Mouse (Mus musculus): ENCODE measurements at regions not wholly inside any gene's neighbourhood (a gene's known extent, or its start where the extent isn't known, plus 50 kb on each side); places are given as distances from the start of the nearest gene placed in this dataset.

- TF ChIP-seq MAFK (IDR thresholded peaks at IDR 0.05; ENCODE audit: borderline replicate concordance, low read depth, low read length) (no peak), SMC3 (IDR thresholded peaks at IDR 0.05; ENCODE audit: low read depth, low read length) (no peak), EP300 (IDR thresholded peaks at IDR 0.05; ENCODE audit: low read depth in 1 of 2, low read length in 2 of 2) (no peak), GABPA (IDR thresholded peaks at IDR 0.05; ENCODE audit: low read depth, low read length) (no peak), E2F4 (IDR thresholded peaks at IDR 0.05; ENCODE audit: borderline replicate concordance, low read depth, low read length) (no peak), ETS1 (IDR thresholded peaks at IDR 0.05; ENCODE audit: low read depth, low read length) (no peak), ZC3H11A (IDR thresholded peaks at IDR 0.05; ENCODE audit: low read depth, low read length) (no peak), HCFC1 (IDR thresholded peaks at IDR 0.05; ENCODE audit: low read depth, low read length) (no peak), GATA1 (IDR thresholded peaks at IDR 0.05; ENCODE audit: low read depth, low read length) (no peak), MEF2A (IDR thresholded peaks at IDR 0.05; ENCODE audit: extremely low read depth, insufficient replicate concordance, low read depth, low read length, poor library complexity, severe bottlenecking) (no peak), MAZ (IDR thresholded peaks at IDR 0.05; ENCODE audit: low read depth, low read length) (no peak), MYC (IDR thresholded peaks at IDR 0.05; ENCODE audit: low read depth, low read length) (no peak), RAD21 (IDR thresholded peaks at IDR 0.05; ENCODE audit: low read depth, low read length) (no peak)
- H3K9me3 ChIP-seq (replicated peaks; ENCODE audit: insufficient read depth, low read length) = no peaks in the 10 kb centered on the region
- H3K4me1 ChIP-seq (ENCODE audit: control insufficient read depth in 1 of 2, insufficient read depth in 2 of 2, low read length in 2 of 2) = no peaks in the 10 kb centered on the region
- H3K27me3 ChIP-seq (ENCODE audit: control insufficient read depth in 1 of 2, insufficient read depth in 2 of 2, low read length in 2 of 2) = no peaks in the 10 kb centered on the region
- no peak overlapping the region for H3K4me3 ChIP-seq (ENCODE audit: control insufficient read depth in 1 of 2, insufficient read depth in 1 of 2, low read depth in 2 of 2, low read length in 2 of 2)
- no peak overlapping the region for H3K9ac ChIP-seq (ENCODE audit: control insufficient read depth, low read depth, low read length, poor library complexity, severe bottlenecking)
- H3K27ac ChIP-seq (ENCODE audit: control insufficient read depth, low read depth, low read length) = no peak overlapping the region
- no peaks in the 10 kb centered on the region for H3K36me3 ChIP-seq (ENCODE audit: control insufficient read depth in 1 of 2, insufficient read depth in 2 of 2, low read length in 2 of 2)
- DNase-seq (ENCODE audit: low read depth, low spot score) = no peak
- no peaks in the 10 kb centered on the region for H3K79me2 ChIP-seq (ENCODE audit: control insufficient read depth, insufficient read depth, low read length, poor library complexity)
Measured at GRCm38 (mm10) chr17:80785476-80785875, 57.2 kb upstream of the Map4k3 start.

GRCm38 (mm10) chr17:80785049-80785448 is 56.8 kb upstream of the Map4k3 start:
- H3K4me3 ChIP-seq (ENCODE audit: control insufficient read depth in 1 of 2, insufficient read depth in 1 of 2, low read depth in 2 of 2, low read length in 2 of 2) = no peak overlapping the region
- DNase-seq (ENCODE audit: low read depth, low spot score) = no peak
- no peaks in the 10 kb centered on the region for H3K27me3 ChIP-seq (ENCODE audit: control insufficient read depth in 1 of 2, insufficient read depth in 2 of 2, low read length in 2 of 2)
- no peaks in the 10 kb centered on the region for H3K36me3 ChIP-seq (ENCODE audit: control insufficient read depth in 1 of 2, insufficient read depth in 2 of 2, low read length in 2 of 2)
- H3K9ac ChIP-seq (ENCODE audit: control insufficient read depth, low read depth, low read length, poor library complexity, severe bottlenecking) = no peak overlapping the region
- H3K9me3 ChIP-seq (replicated peaks; ENCODE audit: insufficient read depth, low read length) = no peaks in the 10 kb centered on the region
- H3K27ac ChIP-seq (ENCODE audit: control insufficient read depth, low read depth, low read length) = no peak overlapping the region
- TF ChIP-seq ETS1 (IDR thresholded peaks at IDR 0.05; ENCODE audit: low read depth, low read length) (no peak), MXI1 (IDR thresholded peaks at IDR 0.05; ENCODE audit: low read depth, low read length) (no peak), MAZ (IDR thresholded peaks at IDR 0.05; ENCODE audit: low read depth, low read length) (no peak), MYB (IDR thresholded peaks at IDR 0.05; ENCODE audit: low read depth, low read length) (no peak), ZNF384 (IDR thresholded peaks at IDR 0.05; ENCODE audit: low read depth, low read length) (no peak), CHD2 (IDR thresholded peaks at IDR 0.05; ENCODE audit: low read length) (no peak), RCOR1 (IDR thresholded peaks at IDR 0.05; ENCODE audit: low read depth, low read length) (no peak), MYC (IDR thresholded peaks at IDR 0.05; ENCODE audit: low read depth, low read length) (no peak), POLR2AphosphoS5 (IDR thresholded peaks at IDR 0.05; ENCODE audit: borderline replicate concordance, low read depth, low read length) (no peak), EP300 (IDR thresholded peaks at IDR 0.05; ENCODE audit: low read depth in 1 of 2, low read length in 2 of 2) (no peak), TCF12 (IDR thresholded peaks at IDR 0.05; ENCODE audit: low read depth, low read length) (no peak), CTCF (IDR thresholded peaks at IDR 0.05 in 2 of 3, conservative IDR thresholded peaks at IDR 0.05 in 1 of 3; ENCODE audit: control insufficient read depth in 1 of 3, insufficient read depth in 1 of 3, low read depth in 2 of 3, low read length in 3 of 3, poor library complexity in 1 of 3, severe bottlenecking in 1 of 3) (no peak), TAL1 (IDR thresholded peaks at IDR 0.05; ENCODE audit: low read length) (no peak)
- H3K79me2 ChIP-seq (ENCODE audit: control insufficient read depth, insufficient read depth, low read length, poor library complexity) = no peaks in the 10 kb centered on the region
- H3K4me1 ChIP-seq (ENCODE audit: control insufficient read depth in 1 of 2, insufficient read depth in 2 of 2, low read length in 2 of 2) = no peaks in the 10 kb centered on the region

Data from MEL (cell line).